Mouse (Mus musculus) cortical plate, adult 2 months (tissue): Measurements from ENCODE around the gene Trp53rkb. TPM values are rescaled to one million over a fixed set of nuclear protein-coding genes. Genes with fewer than 3 reads are reported as not detected.
"Not testable (repeated sequence)": the region's sequence is repeated elsewhere in the genome, so short reads cannot be mapped to it uniquely, and the experiment has no call there.

ENCODE experiments used
- H3K27ac ChIP-seq: fragments of 200-500 bp; 2 replicates; pipeline ENCODE4 v1.5.1; 2012; ENCODE audit warnings: low read length, control low read depth, inconsistent platforms; ENCODE audit not compliant: insufficient read depth
- H3K4me1 ChIP-seq: fragments of 200-500 bp; 2 replicates; pipeline ENCODE4 v1.6.1; 2011; ENCODE audit warnings: low read length; ENCODE audit not compliant: control insufficient read depth, insufficient read depth
- H3K4me3 ChIP-seq: fragments of 200-500 bp; 2 replicates; pipeline ENCODE4 v1.5.1; 2011; ENCODE audit warnings: mild to moderate bottlenecking, low read length, control low read depth; ENCODE audit not compliant: insufficient read depth
- CTCF ChIP-seq: fragments of 200-500 bp; IDR thresholded peaks from 2 replicates; pipeline ENCODE4 v1.5.1; 2011; ENCODE audit warnings: mild to moderate bottlenecking, control low read depth, low read length; ENCODE audit not compliant: insufficient read depth; ENCODE audit errors: extremely low read depth
- POLR2A ChIP-seq: fragments of 200-500 bp; IDR thresholded peaks from 2 replicates; pipeline ENCODE4 v1.6.1; 2011; ENCODE audit warnings: mild to moderate bottlenecking, low read length, control low read depth; ENCODE audit not compliant: insufficient read depth; ENCODE audit errors: extremely low read depth
- polyA plus RNA-seq: library from polyadenylated mRNA; depleted of rRNA; stranded (reverse); fragments of >200 nt; gene quantifications from 2 replicates; pipeline ENCODE4 v1.2.3, GENCODE M21; 2012

Gene Trp53rkb
- polyA plus RNA-seq, 1 experiment: 6.9 TPM

GRCm38 (mm10) chr2:166791738-166792137, 593 bp upstream of the Trp53rkb start:
- Histone ChIP-seq H3K4me3 (no peak overlapping the region), H3K4me1 (peaks cover 3% of the 10 kb centered on the region; the same call in 1 of the 2 replicates), H3K27ac (no peak overlapping the region)
- 0 out of 2 replicates have a peak, but pooled peaks have one; percentile 21 for TF ChIP-seq CTCF
- TF ChIP-seq POLR2A: no peak

- H3K27ac ChIP-seq: peak overlapping the region; percentile 40
- peak overlapping the region; percentile 35 for H3K4me3 ChIP-seq
- not testable (repeated sequence) for H3K4me1 ChIP-seq
- peak; percentile 61; the same call in 1 of the 2 replicates for TF ChIP-seq POLR2A
Measured at GRCm38 (mm10) chr2:166793542-166794214, 1.3 kb downstream of the Trp53rkb start.

GRCm38 (mm10) chr2:166799615-166800472, 7.5 kb downstream of the Trp53rkb start:
- TF ChIP-seq CTCF: no peak
- TF ChIP-seq POLR2A: 0 out of 2 replicates have a peak, but pooled peaks have one; percentile 23
- peaks cover 3% of the 10 kb centered on the region for H3K4me1 ChIP-seq
- H3K4me3 ChIP-seq: no peak overlapping the region
- 0 out of 2 replicates have a peak overlapping the region, but pooled peaks have one; percentile 33 for H3K27ac ChIP-seq

GRCm38 (mm10) chr2:166800473-166800857, 8.1 kb downstream of the Trp53rkb start:
- no peak overlapping the region for H3K4me3 ChIP-seq
- H3K4me1 ChIP-seq: peaks cover 3% of the 10 kb centered on the region
- TF ChIP-seq CTCF (no peak), POLR2A (no peak)
- no peak overlapping the region for H3K27ac ChIP-seq

- TF ChIP-seq CTCF: no peak
- no peak for TF ChIP-seq POLR2A
- Histone ChIP-seq H3K4me3 (no peak overlapping the region), H3K4me1 (peaks cover 3% of the 10 kb centered on the region), H3K27ac (no peak overlapping the region)
Measured at GRCm38 (mm10) chr2:166801436-166801835, 9.1 kb downstream of the Trp53rkb start.

- Histone ChIP-seq H3K27ac (no peak overlapping the region), H3K4me3 (no peak overlapping the region), H3K4me1 (peaks cover 7% of the 10 kb centered on the region)
- TF ChIP-seq POLR2A (no peak), CTCF (no peak)
Measured at GRCm38 (mm10) chr2:166803298-166803697, 11.0 kb downstream of the Trp53rkb start.

- Histone ChIP-seq H3K27ac (peak within 1 kb of the TSS; percentile 79), H3K4me1 (peaks cover 4% of the 10 kb centered on the region), H3K4me3 (peak within 1 kb of the TSS; percentile 97)
- TF ChIP-seq POLR2A (peak; percentile 72; the same call in 1 of the 2 replicates), CTCF (no peak)
Measured at GRCm38 (mm10) chr2:166805250-166806172, 13.2 kb downstream of the Trp53rkb start, which contains the start of gene Arfgef2. Arfgef2 (plus strand) TSS chr2:166805588.

GRCm38 (mm10) chr2:166806173-166806705, 13.9 kb downstream of the Trp53rkb start:
- H3K4me1 ChIP-seq: peaks cover 5% of the 10 kb centered on the region
- H3K4me3 ChIP-seq: peak overlapping the region; percentile 97
- TF ChIP-seq CTCF: no peak
- no peak for TF ChIP-seq POLR2A
- peak overlapping the region; percentile 79 for H3K27ac ChIP-seq
